Mouse (Mus musculus): ENCODE results near the gene Exosc10. TPM values are rescaled to one million over a fixed set of nuclear protein-coding genes. Genes with fewer than 3 reads are reported as not detected.

Exosc10 gene
- total RNA-seq, 2 experiments from 2014 or later = 47.7 to 51.5 TPM

DNA sequence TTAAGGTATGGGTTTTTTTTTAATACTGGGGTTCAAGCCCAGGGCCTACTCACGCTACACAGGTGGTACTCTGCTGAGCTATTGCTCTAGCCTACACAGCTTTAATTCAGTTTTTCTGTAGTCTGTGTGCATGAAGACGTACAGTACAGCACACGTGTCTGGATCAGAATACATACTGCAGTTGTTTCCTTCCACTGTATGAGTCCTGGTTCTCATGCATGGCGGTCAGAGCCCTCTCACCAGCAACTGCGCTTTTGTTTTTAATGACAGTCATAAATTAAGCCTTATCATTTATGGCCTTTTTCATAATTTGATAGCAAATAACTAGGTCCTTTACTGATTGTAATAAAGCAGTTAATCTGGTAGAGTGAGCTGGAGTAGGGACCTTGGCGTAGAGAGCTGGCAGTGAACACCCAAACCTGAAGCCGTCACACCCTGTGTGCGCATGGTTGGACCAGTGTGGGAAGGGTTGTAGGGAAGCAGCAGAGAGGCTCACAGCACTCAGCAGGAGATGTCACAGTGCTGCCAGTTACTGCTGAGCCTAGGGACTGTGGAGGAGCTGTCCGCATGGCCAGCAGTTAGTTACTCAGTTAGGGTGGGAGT is 12.6 kb downstream of the Exosc10 start:
- DNase-seq (ENCODE audit: low spot score in 2 of 2) = no peak

DNA sequence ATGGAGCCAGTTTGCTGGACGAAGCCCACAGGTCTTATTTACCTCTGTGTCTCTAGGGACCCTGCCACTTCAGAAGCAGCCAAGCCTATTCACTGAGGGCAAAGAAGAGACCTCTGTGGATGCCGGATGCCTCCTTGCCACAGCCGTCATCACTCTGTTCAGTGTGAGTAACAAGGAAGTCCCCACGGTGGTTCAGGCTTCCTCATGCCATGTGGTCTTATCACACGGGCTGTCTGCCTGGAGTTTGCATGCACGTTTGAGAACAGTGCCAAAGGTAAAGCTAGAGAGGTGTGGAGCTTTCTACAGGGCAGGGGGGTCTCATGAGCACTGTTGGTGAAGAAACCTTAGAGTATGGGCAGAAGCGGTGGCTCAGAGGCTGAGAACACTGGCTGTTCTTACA is 15.0 kb downstream of the Exosc10 start:
- DNase-seq (ENCODE audit: low spot score in 2 of 2) = no peak

DNA sequence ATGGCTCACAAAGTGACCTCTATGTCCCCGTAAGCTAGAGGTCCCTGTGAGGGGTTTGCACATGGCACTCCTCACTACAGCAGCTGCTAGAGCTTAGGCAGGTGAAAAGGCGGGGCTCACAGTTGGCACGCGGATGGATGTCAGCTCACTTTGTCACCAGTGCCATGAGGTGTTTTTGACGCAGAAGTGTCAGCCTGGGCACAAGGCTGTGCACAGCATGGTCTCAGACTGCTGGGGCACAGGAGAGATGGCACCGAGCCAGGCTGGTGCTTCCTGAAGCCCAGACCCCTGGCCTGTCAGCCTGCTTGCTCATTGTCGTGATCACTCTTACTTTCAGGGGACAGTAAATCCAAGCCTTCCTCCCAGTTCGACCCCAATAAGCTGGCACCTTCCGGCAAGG is 22.5 kb downstream of the Exosc10 start:
- no peak for DNase-seq (ENCODE audit: low spot score in 2 of 2)

DNA sequence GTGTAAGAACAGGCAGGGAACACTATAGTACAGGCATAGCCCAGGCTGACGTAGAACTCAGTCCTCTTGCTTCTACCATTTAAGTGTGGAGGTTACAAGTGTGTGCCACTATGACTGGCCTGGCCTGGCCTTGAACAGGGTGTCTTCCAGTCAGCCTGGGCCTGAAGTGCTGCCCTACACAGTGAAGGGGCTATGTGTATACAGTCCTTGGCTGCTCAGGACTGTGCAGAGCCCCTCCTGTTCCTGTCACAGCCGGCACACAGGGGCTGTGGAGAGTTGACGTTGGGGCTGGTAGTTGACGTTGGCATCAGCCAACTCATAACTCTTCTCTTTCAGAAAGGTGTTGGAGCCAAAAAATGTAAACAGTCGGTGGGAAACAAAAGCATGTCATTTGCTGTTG is 23.2 kb downstream of the Exosc10 start:
- no peak for DNase-seq (ENCODE audit: low spot score in 2 of 2)

DNA sequence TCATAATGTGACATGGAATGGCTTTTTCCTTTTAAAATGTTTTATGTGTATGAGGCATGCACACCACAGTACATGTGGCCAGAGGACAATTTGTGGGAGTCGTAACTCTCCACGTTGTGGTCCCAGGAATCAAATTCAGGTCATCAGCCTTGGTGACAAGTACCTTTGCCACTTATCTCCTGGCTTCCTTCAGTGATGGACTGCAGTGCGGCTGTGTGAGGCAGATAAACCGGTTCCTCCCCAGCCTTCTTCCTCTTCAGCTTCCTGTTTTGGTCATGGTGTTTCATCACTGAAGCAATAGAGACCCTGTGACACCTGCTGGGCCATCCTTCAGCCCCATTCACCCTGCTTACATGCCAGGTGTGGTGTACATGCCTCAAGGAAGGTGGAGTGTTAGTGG is 25.0 kb downstream of the Exosc10 start:
- DNase-seq (ENCODE audit: low spot score in 2 of 2) = no peak

DNA sequence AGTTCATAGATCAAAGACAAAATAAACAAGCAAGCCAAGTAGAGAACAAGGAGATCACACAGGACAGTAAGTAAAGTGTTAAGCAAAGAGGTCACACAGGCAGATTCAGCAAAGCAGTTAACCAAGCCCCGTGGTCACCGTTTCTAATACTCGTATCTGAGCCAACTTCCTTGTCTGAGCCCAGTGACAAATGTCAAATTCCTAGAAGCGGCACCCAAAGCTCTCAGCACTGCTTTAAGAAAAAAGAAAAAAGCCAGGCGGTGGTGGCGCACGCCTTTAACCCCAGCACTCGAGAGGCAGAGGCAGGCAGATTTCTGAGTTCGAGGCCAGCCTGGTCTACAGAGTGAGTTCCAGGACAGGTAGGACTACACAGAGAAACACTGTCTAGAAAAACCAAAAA is 28.4 kb downstream of the Exosc10 start:
- DNase-seq (ENCODE audit: low spot score in 2 of 2) = no peak

DNA sequence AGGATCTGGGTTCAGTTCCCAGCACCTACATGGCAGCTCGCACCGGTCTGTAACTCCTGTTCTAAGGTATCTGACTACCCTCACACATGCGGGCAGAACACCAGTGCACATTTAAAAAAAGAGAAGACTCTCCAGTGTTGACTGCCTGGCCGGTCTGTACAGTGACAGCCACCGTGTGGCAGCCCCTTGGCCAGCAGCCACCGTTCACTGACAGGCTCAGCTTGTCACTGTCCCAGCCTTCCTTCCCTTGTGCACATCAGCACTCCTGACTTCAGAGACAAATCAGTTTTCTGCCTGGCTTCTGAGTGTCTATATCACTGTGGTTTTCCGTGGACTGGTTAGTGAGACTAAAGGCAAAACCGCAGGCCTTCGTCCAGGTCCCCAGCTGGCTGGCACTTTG is 30.6 kb downstream of the Exosc10 start:
- DNase-seq (ENCODE audit: low spot score in 2 of 2) = peak in 1 of 2 experiments; percentile 43

DNA sequence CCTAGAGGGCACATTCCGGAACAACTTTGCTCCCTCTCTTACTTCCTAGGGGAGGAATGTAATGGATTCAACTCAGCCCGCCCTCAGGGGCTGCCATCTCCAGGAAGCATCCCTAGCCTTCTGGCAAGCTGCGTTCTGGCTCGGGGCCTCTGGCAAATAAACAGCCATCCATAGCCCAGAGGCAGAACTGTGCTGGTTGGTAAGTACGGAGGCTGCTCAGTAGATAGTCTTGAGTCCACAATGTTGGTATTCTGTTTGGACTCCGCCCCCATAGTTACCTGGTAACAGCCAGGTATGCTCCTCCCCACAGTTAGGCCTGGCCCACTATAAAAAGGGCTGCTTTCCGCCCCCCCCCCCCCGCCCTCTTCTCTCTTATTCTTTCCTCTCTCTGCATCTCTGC is 31.3 kb downstream of the Exosc10 start:
- no peak for DNase-seq (ENCODE audit: low spot score in 2 of 2)

DNA sequence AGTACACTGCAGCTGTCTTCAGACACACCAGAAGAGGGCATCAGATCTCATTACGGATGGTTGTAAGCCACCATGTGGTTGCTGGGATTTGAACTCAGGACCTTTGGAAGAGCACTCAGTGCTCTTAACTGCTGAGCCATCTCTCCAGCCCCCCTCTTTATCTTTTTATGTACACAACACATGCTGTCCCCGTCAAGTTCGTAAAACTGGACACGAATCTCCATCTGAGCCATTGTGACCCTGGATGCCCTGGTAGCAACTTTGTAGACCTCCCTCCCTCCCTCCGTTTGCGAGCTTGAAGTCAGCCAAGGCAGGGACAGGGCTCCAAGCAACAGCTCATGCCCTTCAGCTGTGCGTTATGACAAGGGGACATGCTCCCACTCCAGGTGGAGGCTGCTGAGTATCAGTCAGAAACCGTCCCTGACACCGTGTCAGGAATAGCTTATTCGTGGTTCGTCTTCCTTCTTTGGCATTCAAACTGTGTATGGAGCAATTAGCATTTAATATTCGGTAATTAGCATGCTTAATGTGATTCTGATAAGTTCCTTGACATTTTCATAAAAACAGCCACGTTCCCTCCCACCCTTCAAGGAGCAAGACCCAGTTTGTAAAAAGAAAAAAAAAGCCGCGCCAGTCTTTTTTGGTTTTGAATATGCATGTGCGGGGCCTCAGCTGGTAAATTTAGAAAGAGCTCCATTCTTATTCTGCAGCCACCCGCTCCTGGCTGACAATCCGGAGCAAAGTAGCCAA is 32.4 kb downstream of the Exosc10 start:
- DNase-seq (ENCODE audit: low spot score in 2 of 2) = peak in 1 of 2 experiments; percentile 34

DNA sequence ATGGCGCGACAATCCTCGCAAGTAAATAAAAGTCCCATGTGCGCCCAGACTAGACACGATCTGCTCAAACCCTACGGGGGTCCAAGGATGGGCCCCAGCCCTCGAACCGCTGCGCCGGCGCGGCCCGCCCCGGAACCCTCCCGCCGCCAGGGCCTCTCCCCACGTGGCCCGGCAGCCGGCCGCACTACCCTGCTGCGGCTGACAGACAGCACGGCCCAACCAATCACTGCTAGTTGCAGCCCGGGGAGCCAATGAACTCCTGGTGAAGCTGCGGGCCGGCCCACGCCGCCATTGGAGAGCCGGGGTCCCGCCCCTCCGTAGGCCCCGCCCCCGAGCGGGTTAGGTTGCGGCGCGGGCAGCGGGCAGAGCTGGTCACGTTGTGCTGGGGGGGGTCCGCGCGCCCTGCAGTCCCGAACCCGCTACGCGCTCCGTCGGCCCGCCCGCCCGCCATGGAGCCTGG is 33.0 kb downstream of the Exosc10 start, which contains the start of gene Srm:
TSS of gene Srm (plus strand) at position 333 of the 460 bp plus-strand sequence.
- peak; percentile 96 to 98 for DNase-seq (ENCODE audit: low spot score in 2 of 2)

DNA sequence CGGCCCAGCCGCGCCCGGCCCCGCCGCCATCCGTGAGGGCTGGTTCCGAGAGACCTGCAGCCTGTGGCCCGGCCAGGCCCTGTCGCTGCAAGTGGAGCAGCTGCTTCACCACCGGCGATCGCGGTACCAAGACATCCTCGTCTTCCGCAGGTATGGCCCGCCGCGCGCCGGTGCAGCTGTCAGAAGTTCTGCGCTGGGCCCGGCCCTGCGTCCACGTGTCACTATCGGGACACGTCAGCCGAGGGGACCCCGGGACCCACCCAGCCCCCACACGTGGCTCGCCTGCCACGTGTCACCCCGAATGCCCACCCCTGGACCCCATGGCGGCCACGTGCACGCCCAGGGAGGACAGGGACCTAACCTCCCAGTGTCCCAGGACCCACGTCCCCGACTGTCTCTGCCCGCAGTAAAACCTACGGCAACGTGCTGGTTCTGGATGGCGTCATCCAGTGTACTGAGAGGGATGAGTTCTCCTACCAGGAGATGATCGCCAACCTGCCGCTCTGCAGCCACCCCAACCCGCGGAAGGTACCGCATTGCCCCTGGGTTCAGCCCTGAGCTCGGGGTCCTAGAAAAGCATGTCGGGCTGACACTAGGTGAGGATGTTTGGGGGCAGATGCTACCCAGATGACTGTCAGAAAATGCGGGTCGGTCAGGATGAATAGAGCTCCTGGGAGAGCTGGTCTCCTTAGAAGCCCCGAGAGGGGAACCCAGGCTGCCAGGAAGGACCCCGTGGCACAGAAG is 33.6 kb downstream of the Exosc10 start:
- no peak for DNase-seq (ENCODE audit: low spot score in 2 of 2)

DNA sequence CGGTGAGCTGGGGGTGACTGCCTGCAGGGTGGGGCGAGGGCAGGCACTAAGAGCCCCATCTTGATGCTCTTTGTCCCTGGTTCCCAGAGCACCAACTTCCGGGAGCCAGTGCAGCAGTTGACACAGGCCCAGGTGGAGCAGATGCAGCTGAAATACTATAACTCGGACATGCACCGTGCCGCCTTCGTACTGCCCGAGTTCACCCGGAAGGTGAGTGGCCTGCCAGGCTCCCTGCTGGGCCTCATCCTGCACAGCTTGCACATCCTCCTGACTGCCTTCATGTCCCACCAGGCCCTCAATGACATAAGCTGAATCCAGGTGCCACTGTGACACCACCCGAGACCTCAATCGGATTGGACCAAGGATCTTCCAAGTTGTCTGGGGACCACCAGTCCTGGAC is 35.8 kb downstream of the Exosc10 start:
- no peak for DNase-seq (ENCODE audit: low spot score in 2 of 2)

DNA sequence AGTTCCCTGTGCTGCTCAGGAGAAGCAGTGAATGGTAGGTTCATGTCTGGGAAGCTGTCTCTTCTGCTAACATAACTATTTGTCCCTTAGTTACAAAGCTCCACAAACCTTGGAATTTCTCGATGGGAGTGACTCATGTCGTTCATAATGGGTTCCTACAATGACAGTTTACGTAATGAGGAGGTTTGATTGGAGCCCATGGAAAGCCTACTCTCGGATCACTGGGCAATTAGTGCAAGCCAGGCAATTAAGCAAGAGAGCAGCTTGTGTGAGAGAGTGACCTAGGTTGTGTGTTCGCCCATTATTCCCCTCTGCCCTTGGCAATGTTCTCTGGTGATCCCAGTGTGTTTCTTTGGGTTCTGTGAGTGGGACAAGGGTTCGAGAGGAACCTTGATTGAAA is 37.7 kb downstream of the Exosc10 start:
- no peak for DNase-seq (ENCODE audit: low spot score in 2 of 2)

DNA sequence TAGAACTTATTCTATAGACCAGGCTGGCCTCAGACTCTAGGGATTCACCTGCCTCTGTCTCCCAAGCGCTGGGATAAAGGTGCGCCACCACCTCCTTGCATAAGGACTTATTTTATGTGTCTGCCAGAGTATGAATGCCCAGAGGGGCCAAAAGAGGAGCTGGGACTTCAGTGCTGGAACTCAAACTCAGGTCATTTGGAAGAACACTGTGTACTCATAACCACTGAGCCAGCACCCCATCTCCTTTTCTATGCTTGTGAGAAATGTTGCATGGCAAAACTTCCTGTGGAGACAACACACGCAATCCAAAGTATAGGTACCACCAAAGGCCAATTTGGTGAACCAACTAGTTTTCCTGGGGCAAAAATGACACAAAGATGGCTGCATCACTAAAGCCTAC is 38.5 kb downstream of the Exosc10 start:
- no peak for DNase-seq (ENCODE audit: low spot score in 2 of 2)

DNA sequence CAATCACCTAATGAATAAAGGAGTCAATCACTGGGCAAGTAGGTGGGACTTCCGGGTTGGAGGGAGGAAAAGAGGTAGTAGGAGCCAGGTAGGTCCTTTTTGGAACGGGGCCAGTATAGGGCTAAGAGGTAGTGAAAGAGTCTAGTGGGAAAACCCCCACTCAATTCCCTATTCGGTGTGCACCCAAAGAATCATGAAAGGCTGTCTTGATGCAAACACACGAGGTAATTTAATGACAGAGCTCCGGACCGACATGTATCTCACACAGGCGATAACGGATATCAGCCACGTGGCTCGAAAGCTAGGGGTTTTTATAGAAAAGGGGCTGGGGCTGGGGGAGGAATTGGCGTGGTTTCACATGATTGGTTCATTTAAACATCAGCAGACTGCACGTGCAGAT is 40.6 kb downstream of the Exosc10 start:
- DNase-seq (ENCODE audit: low spot score in 2 of 2) = no peak

DNA sequence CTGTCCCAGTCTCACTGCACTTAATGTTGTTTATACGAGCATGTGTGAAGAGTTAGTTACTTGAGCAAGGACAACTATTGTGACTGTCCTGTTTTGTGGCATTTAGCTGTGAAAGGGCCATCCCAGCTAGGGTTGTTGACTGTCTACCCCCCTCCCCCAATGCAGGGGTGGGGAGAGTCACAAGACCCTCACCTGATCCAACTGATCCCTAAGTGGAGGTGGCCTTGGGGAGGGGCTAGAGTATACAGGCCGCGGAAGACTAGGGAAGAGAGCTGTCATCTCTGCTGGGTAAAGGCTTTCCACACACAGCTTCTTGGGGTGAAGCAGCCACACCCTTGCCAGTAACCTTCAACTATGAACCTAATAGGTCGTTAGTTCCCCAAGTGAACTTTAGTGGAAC is 42.1 kb downstream of the Exosc10 start:
- DNase-seq (ENCODE audit: low spot score in 2 of 2) = no peak

DNA sequence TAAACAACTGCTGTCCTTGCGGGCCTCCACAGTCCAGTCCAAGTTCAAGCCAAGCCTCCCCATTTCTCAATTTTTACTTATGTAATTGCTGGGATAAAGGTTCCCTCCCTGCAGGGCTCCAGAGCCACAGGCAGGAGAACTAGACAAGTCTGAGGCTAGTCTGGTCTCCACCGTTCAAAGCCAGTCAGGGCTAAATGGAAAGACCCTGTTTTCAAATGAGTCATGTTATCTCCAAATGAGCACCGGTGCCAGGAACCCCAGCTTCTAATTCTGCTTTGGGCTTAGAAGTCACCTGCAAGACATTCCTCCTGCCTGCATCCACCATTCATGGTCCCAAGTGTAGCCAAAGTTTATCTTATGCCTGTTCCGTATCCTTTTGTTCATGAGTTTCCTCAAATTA is 43.6 kb downstream of the Exosc10 start:
- DNase-seq (ENCODE audit: low spot score in 2 of 2) = no peak

DNA sequence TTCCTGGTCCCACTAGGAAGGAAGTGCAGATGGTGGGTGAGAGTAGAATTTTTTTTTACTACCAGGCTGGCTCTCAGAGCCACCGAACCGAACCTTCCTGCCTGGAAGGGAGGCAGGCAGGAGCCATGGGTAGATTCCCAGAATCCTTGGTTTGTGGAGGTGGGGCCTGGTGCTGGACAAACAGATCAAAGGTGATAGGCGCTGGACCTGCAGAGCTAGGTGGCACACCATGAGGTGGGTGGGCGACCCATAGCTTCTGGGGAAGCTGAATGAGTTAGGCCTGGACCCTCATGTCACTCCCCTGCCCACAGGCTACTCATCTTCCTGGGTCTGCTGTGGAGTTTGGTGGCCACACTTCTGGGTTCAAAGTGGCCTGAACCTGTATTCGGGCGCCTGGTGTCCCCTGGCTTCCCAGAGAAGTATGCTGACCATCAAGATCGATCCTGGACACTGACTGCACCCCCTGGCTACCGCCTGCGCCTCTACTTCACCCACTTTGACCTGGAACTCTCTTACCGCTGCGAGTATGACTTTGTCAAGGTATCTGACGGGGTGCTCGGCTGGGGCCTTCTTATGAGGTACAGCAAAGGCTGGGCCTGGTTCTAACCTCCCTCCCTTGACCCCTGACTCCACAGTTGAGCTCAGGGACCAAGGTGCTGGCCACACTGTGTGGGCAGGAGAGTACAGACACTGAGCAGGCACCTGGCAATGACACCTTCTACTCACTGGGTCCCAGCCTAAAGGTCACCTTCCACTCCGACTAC is 44.3 kb downstream of the Exosc10 start, which contains the start of gene Masp2:
TSS of gene Masp2 (plus strand) at position 198 of the 764 bp plus-strand sequence.
- no peak for DNase-seq (ENCODE audit: low spot score in 2 of 2)

DNA sequence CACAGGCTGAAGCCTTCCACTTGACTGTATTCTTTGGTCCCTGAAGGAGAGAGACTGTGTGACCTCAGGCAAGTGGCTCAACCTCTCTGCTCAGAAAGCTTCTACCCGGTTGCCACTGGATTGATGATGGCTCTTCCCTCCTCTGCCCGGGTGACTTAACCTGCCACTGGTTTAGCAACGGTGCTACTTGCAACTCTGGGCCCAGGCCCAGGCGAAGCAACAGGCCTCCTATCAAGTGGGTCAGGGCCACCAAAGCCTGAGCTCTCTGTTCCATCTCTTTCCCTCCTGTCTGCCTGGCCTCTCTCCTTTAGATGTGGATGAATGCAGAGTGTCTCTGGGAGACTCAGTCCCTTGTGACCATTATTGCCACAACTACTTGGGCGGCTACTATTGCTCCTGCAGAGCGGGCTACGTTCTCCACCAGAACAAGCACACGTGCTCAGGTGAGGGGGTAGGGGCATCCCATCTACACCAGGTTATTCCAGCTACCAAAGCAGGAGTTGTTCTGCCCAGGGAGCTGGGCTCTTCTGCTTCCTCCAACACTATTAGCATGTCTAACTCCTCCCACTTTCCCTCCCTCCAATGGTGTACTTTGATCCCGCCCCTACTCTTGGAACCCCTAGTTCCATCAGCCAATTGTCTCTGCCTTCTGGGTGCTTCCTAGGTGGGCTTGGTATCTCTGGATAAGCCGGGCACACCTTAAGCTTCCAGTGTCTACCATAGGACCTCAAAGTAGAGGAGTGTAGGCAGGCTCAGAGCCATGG is 45.3 kb downstream of the Exosc10 start:
- no peak for DNase-seq (ENCODE audit: low spot score in 2 of 2)

DNA sequence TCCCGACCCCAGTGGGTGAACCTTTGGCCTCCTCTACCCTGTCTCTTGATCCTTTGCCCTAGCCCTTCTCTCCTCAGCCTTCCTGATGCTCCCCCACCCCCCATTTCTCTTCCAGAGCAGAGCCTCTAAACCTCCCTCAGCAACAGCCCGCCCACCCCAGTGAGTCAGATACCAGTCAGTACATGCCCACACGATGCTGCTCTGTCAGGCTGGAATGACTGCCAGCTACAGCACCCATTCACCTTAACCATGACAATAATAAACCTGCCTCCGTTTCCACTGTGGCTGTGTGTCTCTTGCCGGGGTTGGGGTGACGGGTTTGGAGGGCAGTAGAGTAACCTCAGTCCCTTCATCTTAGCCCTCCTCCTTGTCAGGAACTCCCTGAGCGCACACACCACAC is 45.9 kb downstream of the Exosc10 start:
- peak; percentile 78 to 80 for DNase-seq (ENCODE audit: low spot score in 2 of 2)

Data from layer of hippocampus, adult 18-20 months (tissue).